Mouse (Mus musculus) spleen, adult 2 months (tissue): ENCODE results near the gene Col9a2.

Experiments
- CTCF ChIP-seq: fragments of 200-500 bp; IDR thresholded peaks from 2 replicates; pipeline ENCODE4 v1.5.1; 2011; ENCODE audit warnings: mild to moderate bottlenecking, inconsistent platforms; ENCODE audit not compliant: insufficient read depth, insufficient read length, insufficient replicate concordance; ENCODE audit errors: extremely low read depth
- POLR2A ChIP-seq: fragments of 200-500 bp; IDR thresholded peaks from 2 replicates; pipeline ENCODE4 v1.6.1; 2011; ENCODE audit warnings: low read depth, low read length, inconsistent platforms

DNA sequence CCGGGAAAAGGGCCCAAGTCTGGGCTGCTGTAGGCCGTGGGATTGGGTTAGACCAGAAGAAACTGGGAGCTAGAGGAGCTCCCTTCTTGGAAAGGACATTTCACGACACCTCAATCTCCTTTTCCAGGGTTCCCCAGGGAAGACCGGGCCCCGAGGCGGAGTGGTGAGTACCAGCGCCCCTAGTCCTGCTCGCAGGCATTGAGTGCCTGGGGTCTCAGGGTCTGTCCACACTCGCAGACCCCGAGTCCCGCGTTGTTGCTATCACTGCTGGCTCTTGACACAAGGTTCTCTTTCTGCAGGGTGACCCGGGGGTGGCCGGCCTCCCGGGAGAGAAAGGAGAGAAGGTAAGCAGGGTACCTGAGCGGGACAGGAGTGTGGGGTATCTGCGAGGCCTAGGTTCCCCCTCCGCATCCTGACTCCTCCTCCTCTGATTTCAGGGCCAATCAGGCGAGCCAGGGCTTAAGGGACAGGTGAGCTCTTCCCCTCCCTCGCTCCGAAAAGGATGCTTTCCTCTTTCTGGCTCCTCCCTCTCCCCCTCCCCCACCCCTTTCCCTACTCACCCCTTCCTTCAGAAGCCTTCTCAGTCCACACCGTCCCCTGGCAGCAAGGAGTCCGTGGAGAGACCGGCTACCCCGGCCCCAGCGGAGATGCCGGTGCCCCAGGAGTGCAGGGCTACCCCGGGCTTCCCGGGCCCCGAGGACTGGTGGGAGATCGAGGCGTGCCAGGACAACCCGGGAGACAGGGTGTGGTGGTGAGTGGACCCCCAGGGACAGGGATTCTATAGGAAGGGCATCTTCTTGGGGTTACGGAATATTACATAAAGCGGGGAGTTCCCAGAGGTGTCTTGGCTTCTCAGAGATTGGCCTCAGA is 13.5 kb downstream of the Col9a2 start:
- TF ChIP-seq POLR2A (no peak), CTCF (no peak)
